ENCODE assay signal across 10 mouse cellular contexts in genomic region chr14:24822876-24823567, GRCm38 (mm10).
DNase-seq lines count a peak whose midpoint lies in the region; ATAC-seq and TF ChIP-seq lines count a peak whose summit lies in the region.
"Had no signal": no experiment of that assay in that cellular context is flagged by ENCODE, and none has a peak within 500 bp of the region (broad histone marks: within the 10 kb centered on the region; RNA-seq: fewer than 3 reads in every experiment).

No protein-coding gene starts in this region.

- H3K4me2 ChIP-seq in kidney, embryonic 15.5 days: no peak overlapping the region
- H3K4me2 ChIP-seq in limb, embryonic 14.5 days (replicated peaks; ENCODE audit: low read depth, low read length, severe bottlenecking): no peak overlapping the region
- no peak overlapping the region for H3K4me2 ChIP-seq in midbrain, embryonic 15.5 days
- H3K4me2 ChIP-seq: midbrain, embryonic 12.5 days had no signal

- H3K9me3 ChIP-seq in kidney, embryonic 15.5 days (replicated peaks): no peaks in the 10 kb centered on the region
- H3K9me3 ChIP-seq in limb, embryonic 14.5 days (ENCODE audit: control insufficient read depth, low read length): no peaks in the 10 kb centered on the region
- no peaks in the 10 kb centered on the region for H3K9me3 ChIP-seq in midbrain, embryonic 15.5 days
- H3K9me3 ChIP-seq: midbrain, embryonic 12.5 days had no signal

- WGBS in kidney, embryonic 15.5 days: 23% methylated on average over 13 of the region's 13 CpGs
- WGBS in limb, embryonic 14.5 days: 21% methylated on average over 13 of the region's 13 CpGs
- 75% methylated on average over 13 of the region's 13 CpGs for WGBS in midbrain, embryonic 15.5 days

- DNase-seq in kidney, postnatal 25 days: no peak
- peak; percentile 78 for DNase-seq in adipocyte (ENCODE audit: low spot score)
- DNase-seq in gastrocnemius, postnatal 25 days: peak; percentile 63
- DNase-seq in limb, embryonic 14.5 days (ENCODE audit: low spot score): peak; percentile 74
- DNase-seq in cerebellum, postnatal 14 days: no peak
- DNase-seq in thymus, postnatal 10 days (ENCODE audit: low spot score in 2 of 2): no peak

- H3K27me3 ChIP-seq in kidney, embryonic 15.5 days: no peaks in the 10 kb centered on the region
- no peaks in the 10 kb centered on the region for H3K27me3 ChIP-seq in limb, embryonic 14.5 days (ENCODE audit: control insufficient read depth, insufficient read depth, low read length)
- H3K27me3 ChIP-seq in midbrain, embryonic 15.5 days (replicated peaks): no peaks in the 10 kb centered on the region
- H3K27me3 ChIP-seq: midbrain, embryonic 12.5 days had no signal

- H3K9ac ChIP-seq in kidney, embryonic 15.5 days: no peak overlapping the region
- no peak overlapping the region for H3K9ac ChIP-seq in limb, embryonic 14.5 days (ENCODE audit: low read depth, low read length, severe bottlenecking)
- no peak overlapping the region for H3K9ac ChIP-seq in midbrain, embryonic 15.5 days
- H3K9ac ChIP-seq: midbrain, embryonic 12.5 days had no signal

- no peak overlapping the region for H3K4me3 ChIP-seq in kidney, embryonic 15.5 days (replicated peaks)
- H3K4me3 ChIP-seq in limb, embryonic 14.5 days (replicated peaks; ENCODE audit: low read length): no peak overlapping the region
- no peak overlapping the region for H3K4me3 ChIP-seq in midbrain, embryonic 15.5 days
- H3K4me3 ChIP-seq: midbrain, embryonic 12.5 days had no signal

- no peaks in the 10 kb centered on the region for H3K36me3 ChIP-seq in kidney, embryonic 15.5 days
- H3K36me3 ChIP-seq in limb, embryonic 14.5 days (ENCODE audit: control insufficient read depth, insufficient read depth, low read length): no peaks in the 10 kb centered on the region
- no peaks in the 10 kb centered on the region for H3K36me3 ChIP-seq in midbrain, embryonic 15.5 days (replicated peaks)
- H3K36me3 ChIP-seq: G1E; midbrain, embryonic 12.5 days had no signal

- H3K4me1 ChIP-seq in kidney, embryonic 15.5 days: peaks cover 46% of the 10 kb centered on the region
- peaks cover 48% of the 10 kb centered on the region for H3K4me1 ChIP-seq in limb, embryonic 14.5 days (ENCODE audit: control insufficient read depth, insufficient read depth, low read length)
- peaks cover 29% of the 10 kb centered on the region for H3K4me1 ChIP-seq in midbrain, embryonic 15.5 days

- peak; percentile 72 for ATAC-seq in kidney, embryonic 15.5 days (replicated peaks; ENCODE audit: low FRiP score)
- ATAC-seq in limb, embryonic 14.5 days (ENCODE audit: low FRiP score, low read depth): peak; percentile 73
- ATAC-seq in midbrain, embryonic 15.5 days (replicated peaks): no peak

- H3K27ac ChIP-seq in kidney, embryonic 15.5 days: peak overlapping the region; percentile 75
- peak overlapping the region; percentile 79 for H3K27ac ChIP-seq in limb, embryonic 14.5 days (replicated peaks; ENCODE audit: low read depth, low read length)
- H3K27ac ChIP-seq in midbrain, embryonic 15.5 days: no peak overlapping the region
- H3K27ac ChIP-seq: midbrain, embryonic 12.5 days had no signal

- no peak for TF ChIP-seq POLR2A in limb, embryonic 14.5 days (IDR thresholded peaks at IDR 0.05; ENCODE audit: borderline replicate concordance, extremely low read depth, insufficient read depth, insufficient read length)

Comparison
In these comparisons a context has a peak if more than half of its experiments do, and no peak if none do; other contexts are left out.
1. DNase-seq: peak in adipocyte (single experiment), gastrocnemius, postnatal 25 days (single experiment) and limb, embryonic 14.5 days (single experiment); none in kidney, postnatal 25 days (0 of 2), cerebellum, postnatal 14 days (0 of 2) and thymus, postnatal 10 days (0 of 2).